Mouse (Mus musculus) CH12.LX (cell line): ENCODE data around the gene Tmem138.

Experiments
- CTCF ChIP-seq, 2 experiments: IDR thresholded peaks in 1 of 2; conservative IDR thresholded peaks in 1 of 2; 2 replicates each; pipeline ENCODE4 v1.5.1; 2011 to 2012; ENCODE audit warnings: low read depth in 2 of 2, low read length in 2 of 2, improper control_type of control experiment in 1 of 2, inconsistent platforms in 1 of 2, mild to moderate bottlenecking in 1 of 2, moderate library complexity in 1 of 2
- GABPA ChIP-seq: IDR thresholded peaks from 2 replicates; pipeline ENCODE4 v1.6.1; 2012; ENCODE audit warnings: low read depth, low read length, improper control_type of control experiment, inconsistent platforms; ENCODE audit not compliant: insufficient replicate concordance
- MAFK ChIP-seq: IDR thresholded peaks from 2 replicates; pipeline ENCODE4 v1.6.1; 2011; ENCODE audit warnings: low read length, improper control_type of control experiment; ENCODE audit not compliant: insufficient replicate concordance
- MEF2A ChIP-seq: IDR thresholded peaks from 2 replicates; pipeline ENCODE4 v1.6.1; 2014; ENCODE audit warnings: low read depth, mild to moderate bottlenecking, inconsistent platforms, low read length, improper control_type of control experiment, borderline replicate concordance
- RAD21 ChIP-seq: IDR thresholded peaks from 2 replicates; pipeline ENCODE4 v1.6.1; 2011; ENCODE audit warnings: low read depth, mild to moderate bottlenecking, low read length, improper control_type of control experiment, moderate library complexity
- ZC3H11A ChIP-seq: IDR thresholded peaks from 2 replicates; pipeline ENCODE4 v1.6.1; 2012; ENCODE audit warnings: low read depth, mild to moderate bottlenecking, inconsistent platforms, low read length, improper control_type of control experiment

DNA sequence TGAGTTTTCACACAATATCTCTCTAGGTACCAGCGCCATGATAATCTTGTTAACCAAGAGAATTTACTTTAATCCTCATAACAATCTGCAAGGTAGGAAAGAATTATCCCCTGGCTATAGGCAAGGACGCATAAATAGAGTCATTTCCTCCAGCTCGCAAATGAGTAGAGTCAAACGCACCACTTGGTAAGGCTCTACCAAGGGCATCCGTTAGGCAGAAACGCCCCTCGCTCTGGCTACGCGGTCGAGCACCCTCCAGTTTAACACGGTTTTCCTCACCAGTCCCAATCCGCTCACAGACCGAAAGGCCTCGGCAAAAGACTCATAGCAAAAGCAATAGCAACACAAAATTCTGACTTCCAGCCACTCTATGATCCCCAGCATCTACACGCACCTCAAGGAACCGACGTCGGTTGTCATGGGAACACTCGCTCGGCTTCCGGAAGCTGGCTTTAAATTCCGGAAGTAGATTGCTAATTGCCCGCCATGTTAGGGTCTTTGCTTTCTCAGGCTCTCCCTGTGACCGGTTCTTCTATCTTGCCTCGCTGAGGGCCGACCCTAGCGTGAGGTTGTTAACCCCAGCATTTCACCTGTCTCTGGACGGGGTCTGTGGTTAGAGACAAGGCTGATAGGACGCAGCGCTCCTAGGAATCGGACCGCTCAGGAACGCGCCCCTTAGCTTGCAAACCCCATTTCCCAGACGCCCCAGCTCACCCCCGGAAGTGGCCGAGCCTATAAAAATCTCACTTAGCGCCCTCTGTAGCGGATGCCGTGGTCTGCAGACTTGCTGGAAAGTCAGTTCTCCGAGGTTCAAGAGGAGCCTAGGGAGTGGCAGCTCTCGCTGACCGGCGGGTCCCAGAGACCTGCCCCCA is at the start of gene Tmem138, which contains the start of gene Cyb561a3:
- TF ChIP-seq ZC3H11A (no peak), MAFK (no peak), MEF2A (peak; percentile 57; the same call in 1 of the 2 replicates), RAD21 (no peak; the same call in 1 of the 2 replicates), GABPA (no peak), CTCF (conservative IDR thresholded peaks at IDR 0.05 in 1 of 2, IDR thresholded peaks at IDR 0.05 in 1 of 2; ENCODE audit: low read depth in 2 of 2, low read length in 2 of 2) (peak in 1 of 2 experiments; percentile 69; a peak in 2 of 4 replicates)
